Mouse (Mus musculus) neural tube, embryonic 15.5 days (tissue): ENCODE measurements around the gene Ndufb10. TPM values are rescaled to one million over a fixed set of nuclear protein-coding genes. Genes with fewer than 3 reads are reported as not detected.
A peak's percentile ranks its signal among the peaks of the same experiment; 100 is the strongest.
"Not testable (repeated sequence)": the region's sequence is repeated elsewhere in the genome, so short reads cannot be mapped to it uniquely, and the experiment has no call there.

Experiments used
- ATAC-seq: fragments of 200-750 bp; cut with Nextera tagmentation; 2 replicates; pipeline ENCODE4 v1.8.0; 2017; ENCODE audit warnings: mild to moderate bottlenecking, moderate TSS enrichment, moderate library complexity; ENCODE audit not compliant: low FRiP score
- H3K27ac ChIP-seq: fragments of 300-500 bp; sonication (generic); replicated peaks from 2 replicates; pipeline ENCODE4 v1.5.1; 2015; ENCODE audit warnings: mild to moderate bottlenecking, inconsistent platforms
- H3K27me3 ChIP-seq: fragments of 300-500 bp; sonication (generic); replicated peaks from 2 replicates; pipeline ENCODE4 v1.6.1; 2015; ENCODE audit warnings: inconsistent platforms
- H3K36me3 ChIP-seq: fragments of 300-500 bp; sonication (generic); 2 replicates; pipeline ENCODE4 v1.6.1; 2015; ENCODE audit warnings: inconsistent platforms
- H3K4me1 ChIP-seq: fragments of 300-500 bp; sonication (generic); 2 replicates; pipeline ENCODE4 v1.6.1; 2015; ENCODE audit warnings: inconsistent platforms
- H3K4me2 ChIP-seq: fragments of 300-500 bp; sonication (generic); 2 replicates; pipeline ENCODE4 v1.6.1; 2015; ENCODE audit warnings: inconsistent platforms, mild to moderate bottlenecking, moderate library complexity
- H3K4me3 ChIP-seq: fragments of 300-500 bp; sonication (generic); replicated peaks from 2 replicates; pipeline ENCODE4 v1.5.1; 2015; ENCODE audit warnings: mild to moderate bottlenecking, inconsistent platforms
- H3K9ac ChIP-seq: fragments of 300-500 bp; sonication (generic); replicated peaks from 2 replicates; pipeline ENCODE4 v1.6.1; 2015; ENCODE audit warnings: mild to moderate bottlenecking, inconsistent platforms
- H3K9me3 ChIP-seq: fragments of 300-500 bp; sonication (generic); replicated peaks from 2 replicates; pipeline ENCODE4 v1.6.1; 2016; ENCODE audit warnings: inconsistent platforms
- WGBS: fragments of 180-500 bp; shearing (Covaris S2); methylation state at CpG from one replicate; pipeline ENCODE4 v1.1.7; 2015; ENCODE audit warnings: mixed read lengths; 5-methylcytosine and 5-hydroxymethylcytosine counted together
- polyA plus RNA-seq: library from polyadenylated mRNA; unstranded; fragments of >200 nt; fragmentation: Nextera tagmentation; extraction: Ambion mirVana; gene quantifications from 2 replicates; pipeline ENCODE4 v1.2.1, GENCODE M21; 2015

Ndufb10 gene
- polyA plus RNA-seq, 1 experiment from 2014 or later = 304 TPM

DNA sequence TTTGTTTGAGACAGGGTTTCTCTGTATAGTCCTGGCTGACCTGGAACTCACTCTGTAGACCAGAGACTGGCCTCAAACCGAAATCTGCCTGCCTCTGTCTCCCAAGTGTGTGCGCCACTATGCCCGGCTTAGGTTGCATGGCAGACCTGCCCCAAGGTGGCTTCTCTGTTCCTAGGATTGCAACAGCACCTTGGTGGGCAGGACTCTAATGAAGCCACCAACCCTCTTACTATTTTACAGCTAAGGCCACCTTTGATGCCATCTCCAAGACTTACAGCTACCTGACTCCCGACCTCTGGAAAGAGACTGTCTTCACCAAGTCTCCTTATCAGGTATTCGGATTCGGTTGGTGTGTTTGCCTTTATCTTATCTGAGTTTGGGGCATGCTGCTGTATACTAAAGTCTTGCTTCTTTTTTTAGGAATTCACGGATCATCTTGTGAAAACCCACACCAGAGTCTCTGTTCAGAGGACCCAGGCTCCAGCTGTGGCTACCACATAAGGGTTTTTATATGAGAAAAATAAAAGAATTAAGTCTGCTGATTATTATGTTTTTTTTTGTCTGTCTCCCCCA lies 2.8 kb downstream of the Ndufb10 start:
- 68% methylated on average over 7 of the region's 7 CpGs for WGBS
- not testable (repeated sequence) for ATAC-seq, H3K9me3 ChIP-seq

DNA sequence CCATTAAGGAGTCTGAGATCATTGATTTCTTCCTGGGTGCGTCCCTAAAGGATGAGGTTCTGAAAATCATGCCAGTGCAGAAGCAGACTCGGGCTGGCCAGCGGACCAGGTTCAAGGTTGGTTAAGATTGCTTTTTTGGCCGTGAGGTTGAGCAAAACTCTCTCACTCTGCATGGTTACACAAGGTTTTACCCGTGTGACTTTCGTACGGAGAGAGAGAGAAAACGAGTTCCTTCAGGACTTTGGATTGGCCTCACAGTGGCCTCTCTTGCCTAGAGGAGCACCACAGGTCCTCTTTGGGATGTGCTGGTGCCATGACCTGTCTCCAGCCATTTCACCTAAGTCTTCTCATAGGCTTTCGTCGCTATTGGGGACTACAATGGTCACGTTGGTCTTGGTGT lies 3.7 kb downstream of the Ndufb10 start:
- H3K9me3 ChIP-seq, ATAC-seq, H3K27me3 ChIP-seq: not testable (repeated sequence)
- H3K4me2 ChIP-seq = peak overlapping the region; percentile 56
- peak overlapping the region; percentile 53 for H3K9ac ChIP-seq
- H3K4me3 ChIP-seq = peak overlapping the region; percentile 82
- peaks cover 23% of the 10 kb centered on the region for H3K36me3 ChIP-seq
- 0% methylated on average over 11 of the region's 11 CpGs for WGBS
- H3K4me1 ChIP-seq = peaks cover 38% of the 10 kb centered on the region
- H3K27ac ChIP-seq = 0 out of 2 replicates have a peak overlapping the region, but pooled peaks have one; percentile 86

More for the DNA sequence above, 2.8 kb downstream of the Ndufb10 start:
- peaks cover 20% of the 10 kb centered on the region for H3K36me3 ChIP-seq
- peak overlapping the region; percentile 4; the same call in 1 of the 2 replicates for H3K9ac ChIP-seq
- peak overlapping the region; percentile 91 for H3K4me2 ChIP-seq
- H3K4me1 ChIP-seq = peaks cover 38% of the 10 kb centered on the region
- H3K27me3 ChIP-seq, H3K27ac ChIP-seq: not testable (repeated sequence)
- peak overlapping the region; percentile 82 for H3K4me3 ChIP-seq

DNA sequence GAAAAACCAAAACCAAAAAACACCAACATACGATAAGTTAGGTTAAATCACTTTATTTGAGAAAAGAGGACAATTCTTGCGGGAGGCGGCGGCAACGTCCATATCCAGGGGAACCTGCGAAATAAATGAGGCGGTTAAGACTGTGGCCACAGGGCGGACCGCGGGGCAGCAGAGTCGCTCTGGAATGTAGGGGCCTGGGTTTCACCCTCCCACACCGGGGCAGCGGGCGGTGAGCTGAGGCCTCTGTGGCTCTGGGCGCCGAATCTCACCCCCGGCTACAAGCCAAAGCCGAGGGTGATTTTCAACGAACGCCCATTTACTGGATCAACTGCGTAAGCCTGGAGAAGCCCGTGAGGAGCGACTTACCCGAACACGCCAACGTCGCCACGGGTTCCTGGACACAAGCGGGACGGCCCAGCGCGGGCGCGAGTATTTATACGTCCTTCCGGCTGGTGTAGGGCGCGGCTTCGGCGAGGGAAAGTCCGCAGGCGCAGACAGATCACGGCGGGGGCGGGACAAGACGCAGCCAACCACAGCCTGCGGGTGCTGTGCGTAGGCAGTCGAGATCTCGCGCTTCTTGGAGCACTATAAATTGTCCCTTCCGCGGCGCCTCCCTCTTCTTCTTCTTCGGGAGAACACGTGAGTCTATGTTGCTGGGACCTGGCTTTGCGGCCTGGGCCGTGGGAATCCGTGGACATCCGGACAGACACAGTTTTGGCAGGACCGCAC lies 4.6 kb downstream of the Ndufb10 start:
- Histone ChIP-seq H3K4me1 (peaks cover 38% of the 10 kb centered on the region), H3K9me3 (no peaks in the 10 kb centered on the region), H3K27ac (peak overlapping the region; percentile 87), H3K9ac (peak overlapping the region; percentile 86), H3K27me3 (no peaks in the 10 kb centered on the region), H3K36me3 (peaks cover 23% of the 10 kb centered on the region), H3K4me3 (peak overlapping the region; percentile 82), H3K4me2 (peak overlapping the region; percentile 60)
- WGBS = under 1% methylated on average over 61 of the region's 61 CpGs
- ATAC-seq = peak; percentile 98

DNA sequence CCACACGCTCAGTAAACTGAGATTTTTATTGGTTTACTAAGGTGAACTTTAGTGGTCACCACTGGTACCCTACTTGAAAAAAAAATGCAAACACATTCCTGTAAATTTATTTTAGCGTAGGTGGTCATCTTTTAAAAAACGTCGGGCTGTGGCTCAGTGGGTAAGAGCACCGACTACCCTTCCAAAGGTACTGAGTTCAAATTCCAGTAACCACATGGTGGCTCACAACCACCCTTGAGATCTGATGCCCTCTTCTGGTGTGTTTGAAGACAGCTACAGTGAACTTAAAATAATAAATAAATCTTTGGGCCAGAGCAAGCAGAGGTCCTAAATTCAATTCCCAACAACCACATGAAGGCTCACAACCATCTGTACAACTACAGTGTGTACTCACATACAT lies 5.3 kb downstream of the Ndufb10 start:
- H3K9me3 ChIP-seq, H3K27me3 ChIP-seq, ATAC-seq: not testable (repeated sequence)
- peaks cover 35% of the 10 kb centered on the region for H3K4me1 ChIP-seq
- peaks cover 23% of the 10 kb centered on the region for H3K36me3 ChIP-seq
- peak overlapping the region; percentile 82 for H3K4me3 ChIP-seq
- H3K4me2 ChIP-seq = peak overlapping the region; percentile 60
- 63% methylated on average over 5 of the region's 5 CpGs for WGBS
- peak overlapping the region; percentile 86 for H3K9ac ChIP-seq
- 0 out of 2 replicates have a peak overlapping the region, but pooled peaks have one; percentile 87 for H3K27ac ChIP-seq

DNA sequence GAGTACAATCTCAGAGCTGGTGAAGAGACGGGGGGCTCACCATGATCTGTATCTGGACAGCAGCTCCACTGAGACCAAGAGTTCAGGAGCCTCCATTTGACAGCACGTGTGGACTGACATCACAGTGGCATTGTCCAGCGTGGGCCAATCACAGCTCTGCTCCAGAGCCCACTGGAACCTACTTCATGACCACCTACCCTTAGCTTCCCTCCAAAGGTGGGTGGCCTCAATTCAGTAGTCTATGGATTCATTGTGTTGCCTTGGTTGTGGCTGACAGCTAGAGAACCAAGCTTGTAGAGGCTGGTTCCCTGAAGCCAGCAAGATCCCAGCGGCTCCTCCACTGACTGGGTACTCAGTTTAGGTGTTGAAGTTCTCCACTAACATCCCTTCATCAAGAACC lies 6.3 kb downstream of the Ndufb10 start, which contains the start of the genes Rnf151 and Rps2:
TSS of gene Rnf151 (minus strand) at position 121 of the 400 bp plus-strand sequence.
TSS of gene Rps2 (plus strand) at position 174 of the 400 bp plus-strand sequence.
- Histone ChIP-seq H3K27ac (no peak within 1 kb of the TSS), H3K27me3 (no peaks in the 10 kb centered on the region), H3K4me1 (peaks cover 27% of the 10 kb centered on the region), H3K36me3 (peaks cover 23% of the 10 kb centered on the region), H3K4me2 (peak within 1 kb of the TSS; percentile 60), H3K4me3 (peak within 1 kb of the TSS; percentile 82), H3K9me3 (no peaks in the 10 kb centered on the region), H3K9ac (peak within 1 kb of the TSS; percentile 86)
- 80% methylated on average over 4 of the region's 4 CpGs for WGBS
- ATAC-seq = no peak

DNA sequence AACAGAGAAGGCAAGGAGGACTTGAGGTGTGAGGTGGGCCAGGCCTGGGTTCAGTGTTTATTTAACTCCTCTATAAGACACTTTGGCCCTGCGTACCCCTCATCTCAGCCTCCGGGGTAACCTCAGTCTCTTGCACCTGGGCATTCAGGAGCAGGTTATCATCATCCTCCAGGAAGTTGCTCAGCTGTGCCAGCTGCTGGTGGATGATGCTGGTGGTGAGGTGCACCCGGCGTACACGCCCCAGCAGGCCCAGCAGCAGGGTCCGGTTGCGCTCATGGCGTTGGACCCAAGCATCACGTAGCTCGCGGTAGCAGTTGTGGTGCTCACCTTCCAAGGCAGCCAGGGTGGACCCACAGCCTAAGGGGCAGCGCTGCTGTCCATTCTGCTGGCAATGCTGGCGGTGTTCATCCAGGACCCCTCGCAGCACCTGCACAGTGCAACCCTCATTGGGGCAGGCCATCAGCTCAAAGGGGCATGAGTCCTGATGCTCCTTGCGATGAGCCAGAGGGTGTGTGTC lies 8.1 kb downstream of the Ndufb10 start:
- peaks cover 9% of the 10 kb centered on the region for H3K4me1 ChIP-seq
- H3K27me3 ChIP-seq = no peaks in the 10 kb centered on the region
- 94% methylated on average over 15 of the region's 15 CpGs for WGBS
- no peak overlapping the region for H3K27ac ChIP-seq
- no peak overlapping the region for H3K4me3 ChIP-seq
- peaks cover 9% of the 10 kb centered on the region; the same call in 1 of the 2 replicates for H3K36me3 ChIP-seq
- H3K9ac ChIP-seq = no peak overlapping the region
- H3K4me2 ChIP-seq = no peak overlapping the region
- no peak for ATAC-seq
- no peaks in the 10 kb centered on the region for H3K9me3 ChIP-seq

DNA sequence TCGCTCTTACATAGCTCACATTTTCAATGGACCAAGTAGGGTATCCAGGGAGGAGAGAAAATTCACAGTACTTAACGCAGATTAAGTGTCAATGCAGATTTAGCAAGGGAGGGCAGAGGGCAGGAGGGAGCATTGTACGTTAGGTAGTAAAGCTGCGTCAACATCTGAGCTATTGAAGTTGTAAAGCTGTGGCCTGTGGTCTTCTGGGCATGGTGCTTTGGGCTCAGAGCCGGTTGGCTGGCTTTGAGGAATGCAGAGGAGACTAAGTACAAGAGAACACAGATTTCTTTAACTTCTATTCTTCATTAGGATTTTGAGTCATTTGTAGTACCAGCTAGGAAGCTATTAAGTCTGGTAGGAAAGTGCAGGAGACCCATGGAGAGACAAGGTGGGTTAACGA lies 8.7 kb downstream of the Ndufb10 start:
- Histone ChIP-seq H3K4me3 (no peak overlapping the region), H3K9ac (no peak overlapping the region), H3K27me3 (no peaks in the 10 kb centered on the region), H3K4me1 (peaks cover 7% of the 10 kb centered on the region), H3K36me3 (peaks cover 9% of the 10 kb centered on the region; the same call in 1 of the 2 replicates), H3K9me3 (no peaks in the 10 kb centered on the region), H3K27ac (no peak overlapping the region), H3K4me2 (no peak overlapping the region)
- WGBS = 53% methylated on average over 6 of the region's 6 CpGs
- ATAC-seq = no peak

DNA sequence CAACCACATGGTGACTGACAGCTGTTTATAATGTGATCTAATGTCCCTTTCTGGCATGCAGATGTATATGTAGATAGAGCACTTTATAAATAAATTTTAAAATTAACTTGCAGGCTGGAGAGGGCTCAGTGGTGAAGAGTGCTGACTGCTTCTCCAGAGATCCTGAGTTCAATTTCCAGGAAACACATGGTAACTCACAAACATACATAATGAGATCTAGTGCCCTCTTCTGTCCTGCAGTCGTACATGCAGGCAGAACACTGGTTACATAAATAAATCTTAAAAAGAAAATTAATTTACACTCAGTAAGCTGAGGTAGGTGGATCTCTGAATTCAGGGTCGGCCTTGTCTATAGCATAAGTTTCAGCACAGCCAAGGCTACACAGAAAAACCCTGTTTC lies 15.6 kb downstream of the Ndufb10 start:
- no peaks in the 10 kb centered on the region for H3K9me3 ChIP-seq

DNA sequence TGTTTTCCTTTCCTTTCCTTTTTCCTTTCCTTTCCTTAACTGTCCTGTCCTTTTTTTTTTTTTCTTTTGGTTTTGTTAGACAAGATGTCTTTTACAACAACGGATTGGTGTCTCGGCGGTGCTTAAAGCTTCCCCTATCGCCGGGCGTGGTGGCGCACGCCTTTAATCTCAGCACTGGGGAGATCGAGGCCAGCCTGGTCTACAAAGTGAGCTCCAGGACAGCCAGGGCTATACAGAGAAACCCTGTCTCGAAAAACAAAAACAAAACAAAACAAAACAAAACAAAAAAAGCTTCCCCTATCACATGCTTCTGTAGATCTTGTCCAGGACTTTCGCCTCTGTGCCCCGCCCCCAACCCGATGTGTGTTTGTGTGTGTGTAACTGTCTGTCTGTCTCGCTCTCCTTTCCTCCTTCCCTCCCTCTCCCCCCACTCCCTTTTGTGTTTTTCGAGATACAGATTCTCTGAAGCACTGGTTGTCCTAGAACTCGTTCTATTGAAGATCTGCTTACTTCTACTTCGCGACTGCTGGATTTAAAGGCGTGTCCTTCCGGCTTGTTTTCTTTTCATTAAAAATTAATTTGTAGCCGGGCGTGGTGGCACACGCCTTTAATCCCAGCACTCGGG lies 16.4 kb downstream of the Ndufb10 start:
- peak overlapping the region; percentile 83 for H3K27ac ChIP-seq
- H3K4me2 ChIP-seq = peak overlapping the region; percentile 81
- H3K9ac ChIP-seq = peak overlapping the region; percentile 78
- no peaks in the 10 kb centered on the region for H3K27me3 ChIP-seq
- peaks cover 21% of the 10 kb centered on the region for H3K4me1 ChIP-seq
- no peaks in the 10 kb centered on the region for H3K9me3 ChIP-seq
- ATAC-seq = no peak; the same call in 1 of the 2 replicates
- H3K36me3 ChIP-seq = peaks cover 24% of the 10 kb centered on the region
- WGBS = 5% methylated on average over 24 of the region's 24 CpGs
- H3K4me3 ChIP-seq = peak overlapping the region; percentile 77

More for the DNA sequence above, 15.6 kb downstream of the Ndufb10 start:
- Histone ChIP-seq H3K4me1 (peaks cover 21% of the 10 kb centered on the region), H3K4me2 (no peak overlapping the region), H3K9ac (no peak overlapping the region), H3K27me3 (no peaks in the 10 kb centered on the region), H3K4me3 (0 out of 2 replicates have a peak overlapping the region, but pooled peaks have one; percentile 77), H3K27ac (no peak overlapping the region), H3K36me3 (peaks cover 20% of the 10 kb centered on the region)
- ATAC-seq = no peak
- 30% methylated on average over 2 of the region's 2 CpGs for WGBS

DNA sequence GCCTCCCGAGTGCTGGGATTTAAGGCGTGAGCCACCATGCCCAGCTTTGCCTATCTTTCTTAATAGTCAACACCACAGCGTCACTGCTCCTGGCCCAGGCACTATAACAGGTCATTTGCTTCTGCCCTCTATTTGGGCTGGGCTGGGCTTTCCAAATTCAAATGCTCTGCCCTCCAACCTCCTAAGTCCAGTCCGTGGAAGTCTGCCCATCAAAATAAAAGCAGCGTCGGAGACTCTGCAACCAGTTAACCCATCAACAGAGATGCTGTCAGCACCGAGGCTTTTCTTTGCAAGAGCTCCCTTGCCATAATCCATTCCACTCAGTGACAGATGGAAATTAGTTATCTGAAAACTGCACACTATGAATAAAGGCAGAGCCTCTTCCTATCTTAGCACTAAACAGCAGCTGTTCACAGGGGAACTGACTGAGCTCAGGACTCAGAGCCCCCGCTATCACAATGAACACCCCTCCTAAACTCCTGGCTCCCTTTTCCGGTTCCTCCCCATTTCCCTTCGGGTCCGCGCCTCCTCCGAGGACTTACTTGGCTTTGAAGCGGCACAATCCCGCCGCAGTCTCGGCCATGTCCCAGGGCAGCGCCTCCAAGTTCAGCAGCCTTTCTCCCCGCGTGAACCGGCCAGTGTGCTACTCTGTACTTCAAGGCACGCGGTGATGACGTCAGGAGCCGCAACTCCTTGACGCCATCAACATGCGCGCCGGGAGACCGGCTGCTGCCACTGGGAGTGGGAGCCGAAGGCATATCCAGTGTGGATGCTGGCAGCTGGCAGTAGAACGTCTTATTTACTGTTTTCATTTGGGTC lies 17.1 kb downstream of the Ndufb10 start, which contains the start of gene Tbl3:
TSS of gene Tbl3 (minus strand) at position 679 of the 819 bp plus-strand sequence.
- peak within 1 kb of the TSS; percentile 77 for H3K4me3 ChIP-seq
- ATAC-seq = peak; percentile 92
- H3K27ac ChIP-seq = peak within 1 kb of the TSS; percentile 83
- H3K4me2 ChIP-seq = peak within 1 kb of the TSS; percentile 81
- H3K27me3 ChIP-seq = no peaks in the 10 kb centered on the region
- H3K4me1 ChIP-seq = peaks cover 21% of the 10 kb centered on the region
- WGBS = 4% methylated on average over 32 of the region's 32 CpGs
- H3K9ac ChIP-seq = peak within 1 kb of the TSS; percentile 78
- H3K36me3 ChIP-seq = peaks cover 30% of the 10 kb centered on the region
- no peaks in the 10 kb centered on the region for H3K9me3 ChIP-seq

DNA sequence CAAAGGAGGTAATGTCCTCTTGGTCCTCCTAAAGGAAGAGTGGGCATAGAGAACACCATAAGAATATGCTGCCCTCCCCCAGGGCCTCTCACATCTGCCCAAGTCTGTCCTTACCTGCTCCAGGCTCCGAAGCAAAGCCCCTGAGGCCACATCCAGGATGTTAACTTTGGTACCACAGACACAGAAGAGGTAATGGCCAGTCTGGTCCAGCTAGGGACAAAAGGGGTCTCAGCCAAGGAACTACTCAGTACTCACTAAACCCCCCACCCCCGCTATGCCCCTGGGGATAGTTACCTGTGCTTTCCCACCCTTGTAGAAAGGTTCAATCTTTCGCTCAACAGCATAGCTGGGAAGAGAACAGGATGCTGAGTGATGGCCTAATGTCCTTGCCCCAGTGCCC lies 18.5 kb downstream of the Ndufb10 start:
- Histone ChIP-seq H3K4me3 (no peak overlapping the region), H3K27me3 (no peaks in the 10 kb centered on the region), H3K27ac (no peak overlapping the region), H3K9ac (no peak overlapping the region), H3K36me3 (peaks cover 44% of the 10 kb centered on the region), H3K9me3 (no peaks in the 10 kb centered on the region), H3K4me1 (peaks cover 21% of the 10 kb centered on the region), H3K4me2 (peak overlapping the region; percentile 81; the same call in 1 of the 2 replicates)
- 94% methylated on average over 3 of the region's 3 CpGs for WGBS
- ATAC-seq = no peak
